Mouse (Mus musculus) adrenal gland, postnatal 10 days (tissue): ENCODE measurements around the gene Man2a2. TPM values are rescaled to one million over a fixed set of nuclear protein-coding genes. Genes with fewer than 3 reads are reported as not detected.
"Not testable (repeated sequence)": the region's sequence is repeated elsewhere in the genome, so short reads cannot be mapped to it uniquely, and the experiment has no call there.

ENCODE experiments used
- DNase-seq: peaks from one replicate; pipeline ENCODE4 v3.0.0; 2021; ENCODE audit warnings: mixed read lengths
- total RNA-seq, 2 experiments: library from RNA; stranded (reverse); gene quantifications; 2 replicates each; pipeline ENCODE4 v1.2.3; 2021

Gene Man2a2
- total RNA-seq, 2 experiments from 2014 or later, result 56.2 to 93.5 TPM

DNA sequence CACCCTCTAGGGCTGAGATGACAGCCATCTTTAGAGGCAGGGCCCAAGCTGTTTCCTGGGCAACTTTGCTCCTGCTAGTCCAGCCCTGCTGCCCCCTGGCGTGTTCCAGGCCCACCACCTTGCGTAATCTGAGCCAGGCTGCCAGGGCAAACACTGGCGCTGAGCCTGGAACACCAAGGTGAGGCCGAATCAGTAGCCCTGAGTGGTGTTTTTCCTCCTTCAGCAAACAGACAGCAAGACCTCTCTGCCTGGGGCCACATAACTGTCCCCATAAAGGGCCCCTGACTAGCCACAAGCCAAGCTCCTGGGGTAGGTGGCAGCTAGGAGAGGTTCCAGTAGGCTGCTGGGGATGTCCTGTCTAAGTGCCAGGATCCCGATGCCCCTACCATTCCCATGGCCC is 28.9 kb upstream of the Man2a2 start:
- peak; percentile 85 for DNase-seq

DNA sequence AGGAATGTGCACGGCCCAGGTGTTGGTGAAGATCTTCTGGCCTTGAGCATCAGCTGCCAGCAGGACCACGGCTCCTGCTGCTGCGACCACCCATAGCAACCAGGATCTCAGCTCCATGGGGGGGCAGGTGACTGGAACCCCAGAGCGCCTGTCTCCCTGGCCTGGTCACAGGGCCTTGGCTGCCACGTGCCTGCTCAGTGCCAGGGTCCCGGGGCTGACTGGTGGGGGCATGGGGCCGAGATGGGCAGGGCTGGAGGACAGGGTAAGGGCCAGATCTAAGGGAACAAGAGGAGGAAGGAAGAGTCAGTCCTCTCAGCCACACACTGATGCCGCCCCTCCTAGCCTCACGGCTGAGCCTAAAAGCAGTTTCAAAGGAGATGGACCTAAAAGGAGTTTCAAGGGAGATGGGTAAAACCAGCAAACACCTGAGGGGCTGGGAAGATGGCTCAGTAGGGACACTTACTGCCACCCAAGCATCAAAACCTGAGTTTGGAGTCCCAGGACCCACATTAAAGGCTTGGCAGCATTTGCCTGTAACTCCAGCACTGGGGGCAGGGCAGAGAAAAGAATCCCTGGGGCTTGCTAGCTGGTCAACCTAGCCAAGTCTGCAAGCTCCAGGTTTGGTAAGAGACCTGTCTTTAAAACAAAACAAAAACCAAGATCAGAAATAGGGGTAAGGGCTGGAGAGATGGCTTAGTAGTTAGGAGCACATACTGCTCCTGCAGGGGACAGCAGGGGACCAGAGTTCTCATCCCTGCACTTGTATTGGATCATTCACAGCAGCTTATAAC is 27.7 kb upstream of the Man2a2 start:
- DNase-seq, result peak; percentile 61

DNA sequence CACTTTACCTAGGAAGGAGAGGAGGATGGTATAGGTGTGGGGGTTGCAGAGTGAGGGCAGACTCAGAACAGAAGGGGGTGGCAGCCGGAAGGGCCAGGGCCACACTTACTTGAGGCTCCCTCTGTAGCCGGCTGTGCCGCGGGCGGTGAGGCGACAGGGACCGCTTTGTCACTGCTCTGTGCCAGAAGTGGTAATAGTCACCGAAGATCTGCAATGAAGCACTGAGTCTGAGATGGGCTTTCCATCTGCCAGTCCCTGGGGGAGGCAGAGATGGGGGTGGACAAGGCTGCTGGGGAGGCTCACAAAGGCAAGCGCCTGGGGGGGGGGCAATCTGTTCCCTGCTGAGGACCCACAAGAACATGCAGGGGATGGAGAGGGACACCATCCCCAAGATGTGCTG is 26.8 kb upstream of the Man2a2 start:
- DNase-seq, result no peak

DNA sequence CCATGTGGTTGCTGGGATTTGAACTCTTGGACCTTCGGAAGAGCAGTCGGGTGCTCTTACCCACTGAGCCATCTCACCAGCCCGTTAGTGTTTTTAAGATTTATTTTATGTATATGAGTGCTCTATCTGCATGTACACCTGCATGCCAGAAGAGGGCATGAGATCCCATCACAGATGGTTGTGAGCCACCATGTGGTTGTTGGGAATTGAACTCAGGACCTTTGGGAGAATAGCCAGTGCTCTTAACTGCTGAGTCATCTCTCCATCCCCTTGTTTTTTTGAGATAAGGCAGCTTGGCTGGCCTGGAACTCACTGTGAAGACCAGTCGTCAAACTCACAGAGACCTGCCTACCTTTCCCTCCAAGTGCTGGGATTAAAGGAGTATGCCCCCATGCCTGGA is 25.3 kb upstream of the Man2a2 start:
- DNase-seq, result not testable (repeated sequence)

DNA sequence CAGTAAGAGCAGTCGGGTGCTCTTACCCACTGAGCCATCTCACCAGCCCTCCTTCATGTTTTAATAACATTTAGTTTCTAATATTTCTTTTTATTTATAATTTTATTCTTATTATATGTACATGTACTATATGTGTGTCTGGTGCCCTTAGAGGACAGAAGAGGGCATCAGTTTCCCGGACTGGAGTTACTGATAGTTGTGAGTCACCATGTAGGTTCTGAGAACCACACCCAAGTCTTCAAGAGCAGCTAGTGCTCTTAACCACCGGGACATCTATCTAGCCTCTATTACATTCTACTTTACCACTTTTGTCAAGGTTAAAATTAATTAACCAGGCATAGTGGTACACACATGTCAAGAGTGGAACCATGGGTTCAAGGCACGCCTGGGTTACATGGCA is 23.4 kb upstream of the Man2a2 start:
- DNase-seq, result no peak

DNA sequence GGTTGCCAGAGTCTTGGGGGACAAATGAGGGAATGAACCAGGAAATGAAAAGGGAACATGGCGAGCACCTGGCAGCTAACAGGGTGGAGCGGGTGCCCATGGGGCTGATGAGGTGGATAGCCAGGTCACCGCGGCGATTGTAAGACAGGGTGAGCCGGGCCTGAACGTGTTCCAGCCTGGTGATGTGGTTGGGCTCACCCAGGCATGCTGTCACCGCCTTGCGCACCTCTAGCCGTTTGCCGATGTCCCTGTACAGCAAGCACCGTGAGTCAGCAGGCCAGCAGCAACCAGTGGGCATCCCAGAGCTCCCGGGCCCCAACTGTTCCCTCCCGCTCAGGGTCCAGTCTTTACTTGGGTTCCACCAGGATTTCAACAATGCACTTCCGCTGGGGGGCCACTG is 20.9 kb upstream of the Man2a2 start:
- no peak for DNase-seq

DNA sequence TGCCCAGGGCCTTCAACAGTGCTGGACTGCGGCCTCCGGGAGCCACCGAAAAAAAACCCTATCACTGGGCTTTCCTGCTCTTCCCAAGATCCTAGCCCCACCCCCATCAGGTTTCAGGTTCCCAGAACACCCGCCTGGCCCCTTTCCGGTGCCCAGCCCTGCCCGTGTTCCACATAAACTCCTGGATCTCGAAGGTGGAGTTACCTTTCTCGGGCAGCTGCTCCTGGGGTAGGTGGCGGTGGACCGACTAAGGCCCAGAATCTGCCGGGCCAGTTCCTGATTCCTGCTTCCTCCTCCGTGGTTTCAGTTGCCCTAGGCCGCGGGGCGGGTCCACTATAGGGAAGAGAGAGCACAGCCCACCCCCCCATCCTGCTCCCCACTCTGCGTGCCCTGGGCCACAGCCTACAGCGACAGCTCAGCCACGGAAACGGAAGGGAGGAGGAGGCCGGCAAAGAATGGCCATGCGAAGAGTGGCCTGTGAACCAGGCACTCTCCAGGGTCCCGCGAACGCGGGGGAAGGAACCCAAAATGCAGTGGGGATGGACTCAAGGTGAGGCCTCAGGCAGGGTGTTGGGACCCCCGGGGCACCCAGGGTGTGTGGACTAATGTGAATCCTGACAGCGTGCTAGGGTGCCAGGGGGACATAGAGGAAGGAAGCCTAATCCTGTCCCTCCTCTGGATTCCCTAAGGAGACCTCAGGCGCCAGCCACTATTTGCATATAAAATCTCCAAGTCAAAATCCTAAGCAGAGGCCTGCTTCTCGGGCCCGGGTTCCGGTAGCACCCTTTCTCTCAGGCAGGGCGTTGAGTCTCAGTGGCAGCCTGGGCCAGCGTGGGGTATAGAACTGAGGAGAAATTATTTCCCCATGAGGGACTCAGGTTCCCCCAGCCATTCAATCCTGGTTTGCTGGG is 16.7 kb upstream of the Man2a2 start, which contains the start of gene Fes:
Fes (minus strand) TSS at position 314 of the 911 bp plus-strand sequence.
- DNase-seq, result peak; percentile 71

DNA sequence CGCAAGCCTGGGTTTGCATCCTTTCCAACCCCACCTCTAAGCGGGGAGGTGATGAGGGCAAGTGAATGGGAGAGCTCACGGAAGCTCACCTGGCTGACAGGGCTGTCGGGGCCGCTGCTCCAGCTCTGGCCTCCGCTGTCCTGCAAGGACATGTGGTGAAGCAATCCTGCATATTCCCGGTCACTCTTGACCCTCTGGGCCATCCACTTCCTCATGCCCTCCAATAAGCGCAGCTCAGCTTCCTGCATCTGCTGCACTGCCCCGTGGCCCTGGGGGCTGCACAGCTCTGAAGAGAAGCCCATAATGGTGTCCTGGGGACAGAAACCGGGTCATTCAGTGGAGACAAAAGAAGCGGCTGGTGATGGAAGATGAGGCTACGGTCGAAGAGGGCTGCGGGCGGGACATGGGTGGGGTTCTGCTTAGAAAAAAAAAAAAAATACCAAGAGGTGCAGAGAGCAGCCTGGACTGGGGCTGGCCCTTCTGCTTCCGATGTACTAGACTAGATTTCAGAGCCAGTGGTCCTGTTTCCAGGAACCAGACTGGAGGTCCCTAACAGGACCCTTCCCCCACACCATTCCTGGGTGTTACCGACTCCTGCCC is 16.0 kb upstream of the Man2a2 start:
- DNase-seq, result peak; percentile 41

DNA sequence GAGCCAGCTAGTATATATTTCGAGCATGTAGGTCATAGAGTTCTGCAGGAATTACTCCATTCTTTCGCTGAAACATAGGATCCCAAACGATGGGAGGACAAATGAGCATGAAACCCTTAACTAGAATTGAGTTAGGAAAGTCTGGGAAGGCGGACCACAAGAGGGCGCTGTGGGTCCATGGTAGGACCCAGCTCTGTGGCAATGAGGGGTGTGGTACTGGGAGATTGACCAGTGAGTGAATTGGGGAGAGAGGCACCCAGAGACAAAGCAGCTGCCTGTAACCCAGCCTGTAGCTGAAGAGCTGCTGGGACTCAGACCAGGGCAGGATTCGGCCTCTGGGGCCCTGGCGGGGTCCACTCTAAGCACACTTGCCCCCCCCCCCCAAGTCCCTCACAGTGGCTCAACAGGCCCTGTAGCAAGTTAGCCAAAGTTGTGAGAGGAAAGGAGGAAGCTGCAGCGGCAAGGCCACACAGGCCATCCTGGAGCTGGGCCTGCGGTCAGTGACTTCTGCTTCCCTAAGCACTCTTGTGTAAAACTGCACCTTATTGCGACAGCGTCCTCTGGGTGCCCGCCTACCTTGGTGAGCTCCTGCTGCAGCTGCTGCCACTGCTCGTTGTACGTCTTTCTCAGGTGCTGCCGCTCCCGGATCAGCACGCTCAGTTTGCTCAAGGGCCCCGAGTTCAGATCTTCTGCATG is 15.2 kb upstream of the Man2a2 start:
- peak; percentile 96 for DNase-seq

DNA sequence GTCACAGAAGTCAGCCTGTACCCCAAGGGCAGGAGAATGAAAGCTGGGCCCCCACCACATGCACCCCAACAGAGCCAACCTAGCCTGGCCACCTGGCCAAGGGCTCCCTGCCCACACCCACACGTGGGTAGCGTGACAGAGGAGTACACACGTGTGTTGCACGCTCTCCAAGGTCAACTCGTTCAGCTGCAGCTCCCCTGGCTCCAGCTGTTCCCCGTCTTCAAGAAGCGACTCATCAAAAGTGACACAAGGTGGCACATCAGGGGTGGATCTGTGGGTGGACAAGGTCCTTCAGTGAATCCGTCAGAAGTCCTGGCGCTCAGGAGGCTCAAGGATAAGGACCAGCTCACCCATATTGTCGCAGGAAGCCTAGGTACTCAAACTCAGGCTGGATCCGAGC is 11.7 kb upstream of the Man2a2 start:
- DNase-seq, result no peak

DNA sequence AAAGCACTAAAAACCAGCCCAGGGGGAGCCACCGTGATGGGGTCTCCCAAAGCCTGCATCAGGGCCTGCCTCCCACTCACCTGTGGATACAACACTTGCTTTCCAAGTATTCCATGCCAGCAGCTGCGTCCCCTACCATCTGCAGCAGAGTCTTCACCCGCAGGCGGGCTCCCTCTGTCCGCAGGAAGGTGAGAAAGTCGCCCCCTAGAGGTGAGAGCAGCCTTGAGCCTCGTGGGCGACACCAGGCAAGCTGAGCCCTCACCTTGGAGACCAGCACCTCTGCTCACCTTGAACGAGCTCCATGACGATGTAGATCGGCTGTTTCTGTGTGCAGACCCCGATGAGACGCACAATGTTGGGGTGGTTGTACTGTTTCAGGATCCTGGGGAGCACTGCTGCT is 8.4 kb upstream of the Man2a2 start:
- peak; percentile 57 for DNase-seq

DNA sequence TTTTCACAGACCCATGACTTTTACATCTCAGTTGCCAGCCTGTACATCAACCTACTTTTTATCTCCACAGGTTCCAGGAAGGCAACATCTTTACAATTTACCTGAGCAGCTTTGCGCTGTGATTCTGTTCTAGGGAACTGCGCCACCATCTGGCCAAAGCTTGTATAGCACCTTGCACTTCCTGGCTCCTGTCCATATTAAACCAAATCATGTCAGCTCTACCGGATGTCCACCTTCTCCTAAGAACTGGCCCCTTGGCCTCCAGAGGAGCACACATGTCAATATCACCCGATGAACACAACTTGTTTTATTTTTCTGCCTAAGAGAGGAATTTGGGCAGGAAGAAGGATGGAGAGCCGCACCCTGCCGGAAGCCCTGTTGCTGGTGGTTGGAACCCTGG is 6.3 kb upstream of the Man2a2 start:
- DNase-seq, result peak; percentile 83

DNA sequence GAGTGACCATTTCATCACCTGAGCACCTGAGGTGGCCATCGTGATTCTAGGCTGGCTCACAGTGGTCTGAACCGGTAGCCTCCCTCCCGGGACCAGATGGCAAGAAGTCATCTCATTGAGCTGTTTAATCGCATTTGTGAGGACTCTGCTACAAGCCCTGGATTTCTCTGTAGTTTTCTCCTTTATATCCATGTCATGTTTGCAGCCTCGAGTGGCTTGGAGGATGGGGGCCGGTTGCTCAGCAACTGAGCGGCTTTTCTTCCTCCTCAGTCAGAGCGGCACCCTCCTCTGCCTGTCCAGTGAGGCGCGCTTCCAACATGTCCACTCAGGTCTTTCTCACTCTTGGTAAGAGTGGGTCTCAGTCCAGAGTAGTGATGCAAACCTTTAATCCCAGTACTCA is 5.0 kb upstream of the Man2a2 start:
- DNase-seq, result no peak

DNA sequence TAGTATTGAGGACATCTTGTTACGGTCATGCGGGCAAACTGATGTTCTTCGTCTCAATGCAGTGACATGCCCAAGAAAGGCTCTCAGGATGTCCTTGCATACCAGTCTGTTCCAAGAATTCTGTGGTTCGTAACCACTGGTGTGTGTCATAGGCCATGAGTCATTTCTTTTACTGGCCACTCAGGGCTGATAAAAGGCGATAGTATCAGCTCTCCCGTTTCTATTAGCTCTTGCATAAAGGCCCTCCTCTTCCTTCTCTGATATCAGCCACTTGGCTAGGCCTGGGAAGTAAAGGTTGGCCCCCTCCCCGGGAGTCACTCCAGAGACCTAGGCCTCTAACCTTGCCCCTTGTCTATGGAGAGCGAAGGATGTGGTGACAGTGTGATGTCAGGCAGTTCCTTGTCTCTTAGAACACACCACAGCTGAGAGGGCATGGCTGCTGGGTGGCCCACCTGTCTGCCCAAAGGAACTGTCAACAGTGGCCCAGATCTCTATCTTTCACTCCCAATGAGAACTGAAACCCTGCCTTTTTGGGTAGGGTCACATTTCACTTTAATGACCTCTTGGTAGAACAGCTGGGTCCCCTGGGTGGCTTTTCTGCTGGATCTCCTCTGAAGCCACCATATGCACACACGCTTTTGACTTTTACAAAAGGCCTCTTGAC is 4.3 kb upstream of the Man2a2 start:
- no peak for DNase-seq

DNA sequence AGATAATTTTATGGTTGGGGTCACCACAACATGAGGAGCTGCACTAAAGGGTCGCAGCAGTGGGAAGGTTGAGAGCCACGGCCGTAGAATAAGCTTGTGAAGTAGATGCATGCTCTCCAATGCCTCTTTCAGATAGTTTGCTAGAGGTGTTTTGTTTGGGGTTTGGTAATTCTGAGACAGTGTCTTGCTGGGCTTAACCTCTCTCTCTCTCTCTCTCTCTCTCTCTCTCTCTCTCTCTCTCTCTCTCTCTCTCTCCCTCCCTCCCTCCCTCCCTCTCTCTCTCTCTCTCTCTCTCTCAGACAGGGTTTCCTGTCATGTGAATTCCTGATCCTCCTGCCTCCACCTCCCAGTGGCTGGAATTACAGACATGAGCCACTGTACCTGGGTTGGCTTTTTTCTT is 3.6 kb upstream of the Man2a2 start:
- DNase-seq, result no peak

DNA sequence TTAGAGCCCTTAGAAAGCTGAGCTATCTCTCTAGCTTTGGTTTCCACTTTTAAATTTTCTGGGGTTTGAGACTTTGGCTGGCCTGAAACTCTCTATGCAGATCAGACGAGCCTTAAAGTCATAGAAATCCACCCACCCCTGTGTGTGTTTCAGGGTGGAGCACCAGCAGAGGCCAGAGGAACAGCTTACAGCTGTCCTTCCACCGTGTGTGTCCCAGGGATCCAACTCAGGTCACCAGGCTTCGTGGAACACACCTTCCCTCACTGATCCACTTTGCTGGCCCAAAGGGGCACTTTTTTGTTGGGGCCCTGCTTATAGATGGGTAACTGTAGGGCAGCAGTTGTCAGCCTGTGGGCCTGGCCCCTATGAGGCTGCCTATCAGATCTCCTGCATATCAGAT is 3.1 kb upstream of the Man2a2 start:
- no peak for DNase-seq

DNA sequence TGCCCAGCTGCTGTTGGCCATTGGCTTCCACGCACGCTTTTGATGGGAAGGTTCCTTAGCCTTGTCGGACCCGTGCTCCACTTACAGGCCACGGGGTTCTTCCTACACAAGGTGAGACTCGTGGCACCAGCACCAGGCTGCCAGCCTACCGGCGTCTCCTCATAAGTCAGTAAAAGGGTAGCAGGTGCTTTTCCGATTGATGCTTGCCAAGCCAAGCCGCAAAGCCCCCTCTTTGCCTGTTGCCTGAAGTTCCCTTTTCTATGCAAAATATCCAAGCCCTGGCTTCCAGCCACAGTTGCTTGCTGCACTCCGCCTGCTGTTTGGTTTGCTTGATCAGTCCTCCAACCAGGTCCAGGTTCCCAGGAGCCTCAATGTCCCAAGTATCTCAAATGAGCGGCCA is 2.7 kb upstream of the Man2a2 start:
- no peak for DNase-seq

DNA sequence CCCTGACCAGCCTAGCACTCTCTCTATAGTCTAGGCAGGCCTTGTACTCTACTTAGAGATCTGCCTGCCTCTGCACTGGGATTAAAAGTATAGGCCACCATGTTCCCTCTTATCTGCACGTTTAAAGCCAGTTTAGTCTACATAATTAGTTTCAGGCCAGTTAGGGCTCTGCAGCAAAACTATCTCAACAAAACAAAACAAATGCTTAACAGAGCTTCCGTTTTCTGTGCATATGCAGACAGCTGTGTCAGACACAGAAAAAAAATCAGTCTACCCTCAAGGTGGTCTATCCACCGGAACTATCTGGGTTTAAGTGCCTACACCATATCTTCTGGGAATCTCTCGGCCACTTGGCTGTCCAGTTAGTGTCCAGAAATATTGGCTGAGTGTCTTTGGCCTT is 2.2 kb upstream of the Man2a2 start:
- DNase-seq, result no peak

DNA sequence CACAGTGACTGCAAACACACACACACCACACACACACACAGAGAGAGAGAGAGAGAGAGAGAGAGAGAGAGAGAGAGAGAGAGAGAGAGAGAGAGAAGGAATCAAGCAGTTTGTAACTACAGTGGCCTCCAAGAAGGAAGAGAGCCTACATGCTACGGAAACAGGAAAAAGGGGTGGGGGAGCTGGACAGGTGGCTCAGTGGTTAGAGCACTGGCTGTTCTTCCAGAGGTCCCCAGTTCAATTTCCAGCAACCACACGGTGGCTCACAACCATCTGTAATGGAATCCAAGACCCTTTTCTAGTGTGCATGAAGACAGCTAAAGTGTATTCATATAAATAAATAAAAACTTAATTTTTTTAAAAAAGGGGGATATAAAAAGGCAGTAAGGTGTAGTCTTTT is 1.5 kb upstream of the Man2a2 start:
- no peak for DNase-seq

DNA sequence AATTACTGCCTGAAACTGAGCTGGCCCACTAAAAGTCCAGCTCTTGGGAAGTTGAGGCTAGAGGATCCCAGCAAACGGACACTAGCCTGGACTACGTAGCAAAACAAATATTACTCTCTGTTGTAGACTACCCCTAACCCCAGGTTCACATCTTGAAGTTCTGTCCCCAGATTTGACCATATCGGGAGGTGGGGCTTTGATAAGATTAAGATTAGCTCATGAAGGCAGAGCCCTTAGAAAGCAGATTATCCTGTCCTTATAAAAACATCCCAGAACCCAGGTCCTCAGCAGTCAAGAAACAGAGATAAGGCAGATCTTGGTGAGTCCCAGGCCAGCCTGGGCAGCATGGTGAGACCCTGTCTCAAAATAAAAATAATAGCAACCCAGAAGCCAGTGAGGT is 991 bp upstream of the Man2a2 start:
- no peak for DNase-seq

DNA sequence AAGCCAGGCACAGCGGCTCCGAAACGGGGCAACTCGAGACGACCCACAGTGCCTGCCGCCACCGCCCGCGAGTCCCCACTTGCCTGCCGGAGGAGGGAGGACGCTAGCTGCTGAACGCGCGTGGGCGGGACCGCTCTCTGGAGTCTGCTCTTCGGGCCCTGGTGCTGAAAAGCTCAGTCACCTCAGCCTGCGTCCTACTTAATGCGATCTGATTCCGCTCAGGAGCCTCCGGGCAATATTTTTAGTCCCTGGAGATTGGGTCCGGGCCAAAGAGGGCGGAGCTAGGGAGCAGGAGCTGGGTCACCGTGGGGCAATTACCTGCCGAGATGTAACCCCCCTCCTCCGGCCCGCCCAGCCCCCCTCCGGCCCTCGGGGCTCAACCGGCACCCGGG is 530 bp downstream of the Man2a2 start:
- DNase-seq, result peak; percentile 87

DNA sequence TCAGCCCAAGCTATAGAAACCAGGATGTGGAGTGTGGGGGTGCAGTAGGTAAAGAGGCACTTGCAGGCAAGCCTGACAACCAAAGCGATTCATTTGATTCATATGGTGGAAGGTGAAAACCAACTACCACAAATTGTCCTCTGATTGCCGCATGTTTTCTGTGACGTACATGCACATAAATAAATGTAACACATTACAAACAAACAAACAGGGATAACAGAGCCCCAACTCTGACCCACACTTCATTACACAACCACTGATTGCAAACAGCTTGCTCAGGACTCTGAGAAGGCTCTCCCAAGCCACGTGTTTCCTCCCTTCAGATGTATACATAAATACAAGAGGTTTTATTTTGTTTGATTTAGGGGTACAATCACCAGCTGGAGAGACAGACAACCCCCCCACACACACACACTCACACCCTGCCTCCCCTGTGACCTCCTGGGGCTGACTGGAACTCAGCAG is 1.2 kb downstream of the Man2a2 start:
- no peak for DNase-seq
